ENCODE assay signal across 8 mouse cellular contexts in genomic region chr16:33056786-33057185, GRCm38 (mm10). TPM values are rescaled to one million over a fixed set of nuclear protein-coding genes. Genes with fewer than 3 reads are reported as not detected.
DNase-seq lines count a peak whose midpoint lies in the region; ATAC-seq and TF ChIP-seq lines count a peak whose summit lies in the region.

No protein-coding gene starts in this region.

- no peak for TF ChIP-seq CTCF in E14TG2a.4 (conservative IDR thresholded peaks at IDR 0.05; ENCODE audit: low read length)
- no peak for TF ChIP-seq CTCF in cortical plate, adult 2 months (IDR thresholded peaks at IDR 0.05; ENCODE audit: extremely low read depth, insufficient read depth, low read length)

- peak overlapping the region; percentile 65 for H3K4me2 ChIP-seq in heart, embryonic 15.5 days
- peak overlapping the region; percentile 50 for H3K4me2 ChIP-seq in intestine, embryonic 15.5 days (replicated peaks)
- H3K4me2 ChIP-seq in midbrain, embryonic 15.5 days = peak overlapping the region; percentile 68

- H3K27ac ChIP-seq in heart, embryonic 15.5 days = peak overlapping the region; percentile 85
- H3K27ac ChIP-seq in cortical plate, adult 2 months (ENCODE audit: insufficient read depth, low read length) = peak overlapping the region; percentile 53
- peak overlapping the region; percentile 82 for H3K27ac ChIP-seq in intestine, embryonic 15.5 days
- H3K27ac ChIP-seq in midbrain, embryonic 15.5 days = peak overlapping the region; percentile 95

- ATAC-seq in heart, embryonic 15.5 days (replicated peaks; ENCODE audit: insufficient number of reproducible peaks, insufficient read depth, low FRiP score, low read depth) = no peak
- peak; percentile 24 for ATAC-seq in intestine, embryonic 15.5 days
- ATAC-seq in midbrain, embryonic 15.5 days (replicated peaks) = peak; percentile 40

- H3K36me3 ChIP-seq in heart, embryonic 15.5 days = peaks cover 31% of the 10 kb centered on the region
- H3K36me3 ChIP-seq in E14TG2a.4 (ENCODE audit: insufficient read depth, low read length) = peaks cover 42% of the 10 kb centered on the region
- H3K36me3 ChIP-seq in intestine, embryonic 15.5 days = peaks cover 20% of the 10 kb centered on the region
- H3K36me3 ChIP-seq in midbrain, embryonic 15.5 days (replicated peaks) = peaks cover 11% of the 10 kb centered on the region

- peak overlapping the region; percentile 90 for H3K9ac ChIP-seq in heart, embryonic 15.5 days
- H3K9ac ChIP-seq in intestine, embryonic 15.5 days = peak overlapping the region; percentile 90
- peak overlapping the region; percentile 94 for H3K9ac ChIP-seq in midbrain, embryonic 15.5 days

- DNase-seq in heart, postnatal 4 days = no peak
- DNase-seq in testis, postnatal 10 days (ENCODE audit: low spot score) = no peak
- DNase-seq in gastrocnemius, postnatal 25 days = no peak

- H3K4me3 ChIP-seq in heart, embryonic 15.5 days = peak overlapping the region; percentile 76
- peak overlapping the region; percentile 99 for H3K4me3 ChIP-seq in E14TG2a.4 (replicated peaks; ENCODE audit: low read length)
- peak overlapping the region; percentile 73 for H3K4me3 ChIP-seq in cortical plate, adult 2 months (ENCODE audit: insufficient read depth, low read length)
- H3K4me3 ChIP-seq in intestine, embryonic 15.5 days (replicated peaks) = peak overlapping the region; percentile 70
- peak overlapping the region; percentile 96 for H3K4me3 ChIP-seq in midbrain, embryonic 15.5 days

- no peak for TF ChIP-seq POLR2A in cortical plate, adult 2 months (IDR thresholded peaks at IDR 0.05; ENCODE audit: extremely low read depth, insufficient read depth, low read length)

- H3K9me3 ChIP-seq in heart, embryonic 15.5 days (replicated peaks) = no peaks in the 10 kb centered on the region
- no peaks in the 10 kb centered on the region for H3K9me3 ChIP-seq in E14TG2a.4 (ENCODE audit: low read length)
- no peaks in the 10 kb centered on the region for H3K9me3 ChIP-seq in intestine, embryonic 15.5 days
- no peaks in the 10 kb centered on the region for H3K9me3 ChIP-seq in midbrain, embryonic 15.5 days

- under 1% methylated on average over 24 of the region's 24 CpGs for WGBS in heart, embryonic 15.5 days
- WGBS in intestine, embryonic 15.5 days = under 1% methylated on average over 24 of the region's 24 CpGs
- WGBS in midbrain, embryonic 15.5 days = under 1% methylated on average over 24 of the region's 24 CpGs

- peaks cover 24% of the 10 kb centered on the region for H3K4me1 ChIP-seq in heart, embryonic 15.5 days (replicated peaks)
- H3K4me1 ChIP-seq in E14TG2a.4 (replicated peaks; ENCODE audit: low read depth, low read length) = peaks cover 47% of the 10 kb centered on the region
- H3K4me1 ChIP-seq in cortical plate, adult 2 months (ENCODE audit: control insufficient read depth, insufficient read depth, low read length) = peaks cover 2% of the 10 kb centered on the region; the same call in 1 of the 2 replicates
- H3K4me1 ChIP-seq in intestine, embryonic 15.5 days (replicated peaks) = peaks cover 16% of the 10 kb centered on the region
- H3K4me1 ChIP-seq in midbrain, embryonic 15.5 days = peaks cover 31% of the 10 kb centered on the region

- H3K27me3 ChIP-seq in heart, embryonic 15.5 days = no peaks in the 10 kb centered on the region
- no peaks in the 10 kb centered on the region for H3K27me3 ChIP-seq in E14TG2a.4 (ENCODE audit: insufficient read depth, low read length)
- H3K27me3 ChIP-seq in intestine, embryonic 15.5 days (replicated peaks) = no peaks in the 10 kb centered on the region
- H3K27me3 ChIP-seq in midbrain, embryonic 15.5 days (replicated peaks) = no peaks in the 10 kb centered on the region

RNA-seq across cellular contexts. Expression of gene Rpl35a, which starts 0.5 kb away (rescaled TPM):
- polyA plus RNA-seq in heart, embryonic 15.5 days (2015; fragmentation: Nextera tagmentation; extraction: Ambion mirVana) = 481 and 593 TPM in 2 replicates
- total RNA-seq in heart, postnatal 4 days (2021) = 100 to 1,000 TPM; 427 to 468 TPM
- polyA plus RNA-seq in cortical plate, adult 2 months (2012; rRNA removed) = 772 and 780 TPM in 2 replicates
- 1,031 and 1,044 TPM in 2 replicates for polyA plus RNA-seq in intestine, embryonic 15.5 days (2015; fragmentation: Nextera tagmentation; extraction: Ambion mirVana)
- polyA plus RNA-seq in midbrain, embryonic 15.5 days (2015; fragmentation: Nextera tagmentation; extraction: Ambion mirVana) = 404 and 412 TPM in 2 replicates
- total RNA-seq in gastrocnemius, postnatal 25 days (2021) = 100 to 1,000 TPM; 203 to 249 TPM

RNA-seq across cellular contexts. Expression of gene Iqcg, which starts 0.8 kb away (rescaled TPM):
- 1.5 and 1.8 TPM in 2 replicates for polyA plus RNA-seq in heart, embryonic 15.5 days (2015; fragmentation: Nextera tagmentation; extraction: Ambion mirVana)
- total RNA-seq in heart, postnatal 4 days (2021) = under 1 TPM; 0.57 to 0.97 TPM
- polyA plus RNA-seq in cortical plate, adult 2 months (2012; rRNA removed) = 1.6 and 3.2 TPM in 2 replicates
- polyA plus RNA-seq in intestine, embryonic 15.5 days (2015; fragmentation: Nextera tagmentation; extraction: Ambion mirVana) = 1.7 and 1.9 TPM in 2 replicates
- 6.4 and 7.1 TPM in 2 replicates for polyA plus RNA-seq in midbrain, embryonic 15.5 days (2015; fragmentation: Nextera tagmentation; extraction: Ambion mirVana)
- total RNA-seq in gastrocnemius, postnatal 25 days (2021) = 1 to 10 TPM; 2.7 to 3.7 TPM

RNA-seq across cellular contexts. Expression of gene Lmln, which starts 5.5 kb away (rescaled TPM):
- 2.4 and 3.0 TPM in 2 replicates for polyA plus RNA-seq in heart, embryonic 15.5 days (2015; fragmentation: Nextera tagmentation; extraction: Ambion mirVana)
- 1 to 10 TPM; 4.1 to 4.8 TPM for total RNA-seq in heart, postnatal 4 days (2021)
- polyA plus RNA-seq in cortical plate, adult 2 months (2012; rRNA removed) = 7.9 and 11.4 TPM in 2 replicates
- 2.0 and 3.4 TPM in 2 replicates for polyA plus RNA-seq in intestine, embryonic 15.5 days (2015; fragmentation: Nextera tagmentation; extraction: Ambion mirVana)
- polyA plus RNA-seq in midbrain, embryonic 15.5 days (2015; fragmentation: Nextera tagmentation; extraction: Ambion mirVana) = 5.1 and 6.6 TPM in 2 replicates
- total RNA-seq in gastrocnemius, postnatal 25 days (2021) = 1 to 10 TPM; 1.8 to 2.6 TPM
